ENCODE assay signal across 19 mouse cellular contexts in genomic region chr8:91404311-91404710, GRCm38 (mm10).
A peak's percentile ranks its signal among the peaks of the same experiment; 100 is the strongest.
DNase-seq lines count a peak whose midpoint lies in the region; ATAC-seq and TF ChIP-seq lines count a peak whose summit lies in the region.
"Had no signal": no experiment of that assay in that cellular context is flagged by ENCODE, and none has a peak within 500 bp of the region (broad histone marks: within the 10 kb centered on the region; RNA-seq: fewer than 3 reads in every experiment).

No protein-coding gene starts in this region.

- TF ChIP-seq EP300 in liver, postnatal 0 days (IDR thresholded peaks at IDR 0.05; ENCODE audit: low read depth): no peak

- no peak overlapping the region for H3K4me2 ChIP-seq in kidney, embryonic 15.5 days
- H3K4me2 ChIP-seq in liver, embryonic 13.5 days: no peak overlapping the region
- H3K4me2 ChIP-seq in liver, postnatal 0 days (ENCODE audit: low read depth, low read length): no peak overlapping the region
- H3K4me2 ChIP-seq: embryonic facial prominence, embryonic 13.5 days; forebrain, embryonic 12.5 days; heart, embryonic 13.5 days; hindbrain, embryonic 15.5 days had no signal

- intact Hi-C loops in gastrocnemius, adult 2 months (cut with DNase I): no loop called here

- 83% methylated on average over 7 of the region's 7 CpGs for WGBS in kidney, embryonic 15.5 days
- WGBS in liver, embryonic 13.5 days (ENCODE audit: insufficient replicate concordance): 67% methylated on average over 7 of the region's 7 CpGs
- 67% methylated on average over 7 of the region's 7 CpGs for WGBS in liver, postnatal 0 days (ENCODE audit: insufficient replicate concordance)

- peak overlapping the region; percentile 79 for H3K27ac ChIP-seq in gastrocnemius, adult 2 months
- H3K27ac ChIP-seq in kidney, embryonic 15.5 days: no peak overlapping the region
- H3K27ac ChIP-seq in liver, embryonic 13.5 days: peak overlapping the region; percentile 69; the same call in 1 of the 2 replicates
- peak overlapping the region; percentile 91 for H3K27ac ChIP-seq in liver, postnatal 0 days (ENCODE audit: low read depth)
- H3K27ac ChIP-seq: embryonic facial prominence, embryonic 13.5 days; forebrain, embryonic 12.5 days; heart, embryonic 13.5 days; hindbrain, embryonic 15.5 days had no signal

- no peak overlapping the region for H3K9ac ChIP-seq in kidney, embryonic 15.5 days
- no peak overlapping the region for H3K9ac ChIP-seq in liver, embryonic 13.5 days
- no peak overlapping the region for H3K9ac ChIP-seq in liver, postnatal 0 days (replicated peaks)
- H3K9ac ChIP-seq: embryonic facial prominence, embryonic 13.5 days; forebrain, embryonic 12.5 days; heart, embryonic 13.5 days; hindbrain, embryonic 15.5 days had no signal

- no peak for ATAC-seq in kidney, embryonic 15.5 days (replicated peaks; ENCODE audit: low FRiP score)
- ATAC-seq in liver, embryonic 13.5 days (ENCODE audit: low read depth): no peak
- ATAC-seq in liver, postnatal 0 days: peak; percentile 10; the same call in 1 of the 2 replicates
- ATAC-seq: CD4-positive, CD25-positive, alpha-beta regulatory T cell, adult 4 months; forebrain, embryonic 16.5 days had no signal

- H3K27me3 ChIP-seq in kidney, embryonic 15.5 days: no peaks in the 10 kb centered on the region
- no peaks in the 10 kb centered on the region for H3K27me3 ChIP-seq in liver, embryonic 13.5 days
- H3K27me3 ChIP-seq in liver, postnatal 0 days (ENCODE audit: insufficient read depth, low read length): no peaks in the 10 kb centered on the region
- H3K27me3 ChIP-seq: embryonic facial prominence, embryonic 13.5 days; forebrain, embryonic 12.5 days; heart, embryonic 13.5 days; hindbrain, embryonic 15.5 days had no signal

- H3K36me3 ChIP-seq in kidney, embryonic 15.5 days: peaks cover 11% of the 10 kb centered on the region
- H3K36me3 ChIP-seq in liver, embryonic 13.5 days: peaks cover 3% of the 10 kb centered on the region; the same call in 1 of the 2 replicates
- H3K36me3 ChIP-seq in liver, postnatal 0 days (replicated peaks; ENCODE audit: insufficient read depth, low read length): peaks cover 2% of the 10 kb centered on the region; the same call in 1 of the 2 replicates
- H3K36me3 ChIP-seq: hindbrain, embryonic 15.5 days had no signal

- DNase-seq in gastrocnemius, adult 2 months: no peak
- no peak for DNase-seq in gastrocnemius, postnatal 10 days
- DNase-seq in kidney, adult 9 months: peak; percentile 65
- DNase-seq in liver, embryonic 13.5 days: no peak
- no peak for DNase-seq in liver, postnatal 0 days
- no peak for DNase-seq in right cerebral cortex, postnatal 4 days
- DNase-seq: adrenal gland, adult 8-10 months; B cell, adult 2 months; cerebellum, adult 11-12 months; cerebellum, adult 9-10 months; cerebellum, postnatal 36 days had no signal

- 0 out of 2 replicates have a peak, but pooled peaks cover 6% of the 10 kb centered on the region for H3K4me1 ChIP-seq in kidney, embryonic 15.5 days
- peaks cover 24% of the 10 kb centered on the region for H3K4me1 ChIP-seq in liver, embryonic 13.5 days (replicated peaks)
- peaks cover 13% of the 10 kb centered on the region; the same call in 1 of the 2 replicates for H3K4me1 ChIP-seq in liver, postnatal 0 days (ENCODE audit: insufficient read depth)
- H3K4me1 ChIP-seq: forebrain, embryonic 12.5 days; hindbrain, embryonic 15.5 days had no signal

- no peak for TF ChIP-seq CTCF in gastrocnemius, adult 2 months (IDR thresholded peaks at IDR 0.05)
- no peak for TF ChIP-seq CTCF in liver, postnatal 0 days (IDR thresholded peaks at IDR 0.05; ENCODE audit: low read depth)

- no peak overlapping the region for H3K4me3 ChIP-seq in gastrocnemius, adult 2 months
- no peak overlapping the region for H3K4me3 ChIP-seq in kidney, embryonic 15.5 days (replicated peaks)
- no peak overlapping the region for H3K4me3 ChIP-seq in liver, embryonic 13.5 days (replicated peaks)
- H3K4me3 ChIP-seq in liver, postnatal 0 days (ENCODE audit: low read depth, low read length): no peak overlapping the region
- H3K4me3 ChIP-seq: embryonic facial prominence, embryonic 13.5 days; forebrain, embryonic 12.5 days; heart, embryonic 13.5 days; hindbrain, embryonic 15.5 days had no signal

- no peaks in the 10 kb centered on the region for H3K9me3 ChIP-seq in kidney, embryonic 15.5 days (replicated peaks)
- H3K9me3 ChIP-seq in liver, embryonic 13.5 days (replicated peaks): no peaks in the 10 kb centered on the region
- H3K9me3 ChIP-seq in liver, postnatal 0 days (ENCODE audit: low read length): no peaks in the 10 kb centered on the region
- H3K9me3 ChIP-seq: embryonic facial prominence, embryonic 13.5 days; forebrain, embryonic 12.5 days; G1E; heart, embryonic 13.5 days; hindbrain, embryonic 15.5 days had no signal
